Comparison of ENCODE assay signal across 8 mouse cellular contexts in the genomic region with DNA sequence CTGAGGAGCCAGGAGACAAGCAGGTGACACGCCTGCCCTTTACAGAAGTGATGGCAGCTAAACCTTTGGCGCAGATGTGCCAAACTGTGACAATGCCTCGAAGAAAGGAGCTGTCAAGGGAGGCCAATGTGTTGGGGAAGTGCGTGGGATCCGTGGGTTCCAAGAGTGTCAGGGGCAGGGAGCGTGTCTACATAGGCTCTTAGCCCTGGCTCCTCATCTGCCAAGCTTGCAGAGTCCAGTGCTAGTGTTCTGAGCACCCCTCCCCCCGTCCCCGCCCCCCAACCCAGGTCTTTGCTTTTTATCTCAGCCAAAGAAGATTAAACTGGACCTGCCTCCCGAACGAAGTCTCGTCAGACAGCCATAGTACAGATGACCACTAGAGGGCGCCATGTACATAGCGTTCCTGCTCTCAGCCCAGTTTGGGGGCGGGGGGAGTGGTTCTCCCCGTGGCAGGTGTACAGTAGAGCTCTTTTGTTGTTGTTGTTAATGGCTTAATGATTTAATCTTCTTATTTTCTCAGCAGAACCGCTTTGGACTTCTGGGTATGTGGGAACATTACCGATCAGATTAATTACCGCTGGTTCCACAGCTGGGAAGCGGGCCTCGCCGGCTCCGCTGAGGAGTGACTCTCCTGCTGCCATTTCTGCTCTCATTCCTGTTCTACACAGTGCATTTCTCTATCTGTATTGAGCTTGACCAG. TPM values are rescaled to one million over a fixed set of nuclear protein-coding genes. Genes with fewer than 3 reads are reported as not detected.
DNase-seq lines count a peak whose midpoint lies in the region; ATAC-seq lines count a peak whose summit lies in the region.

No protein-coding gene starts in this region.

- DNase-seq in cerebellum, adult 11 months = peak; percentile 66
- DNase-seq in embryo, embryonic 10.5 days (ENCODE audit: low spot score) = peak; percentile 90
- DNase-seq in gastrocnemius, postnatal 25 days = peak; percentile 48
- peak; percentile 74 for DNase-seq in liver
- DNase-seq in natural killer cell, adult 2 months (ENCODE audit: low spot score in 2 of 2) = peak; percentile 36 to 64
- DNase-seq in spleen, postnatal 4 days (ENCODE audit: low spot score in 2 of 2) = peak; percentile 68 to 88

- H3K4me1 ChIP-seq in kidney, embryonic 16.5 days (ENCODE audit: insufficient read depth, low read length) = no peaks in the 10 kb centered on the region

- no peak for ATAC-seq in cerebellum, adult (ENCODE audit: insufficient number of reproducible peaks, low FRiP score, low TSS enrichment)
- 0 out of 2 replicates have a peak, but pooled peaks have one; percentile 49 for ATAC-seq in kidney, embryonic 16.5 days (ENCODE audit: low FRiP score, low TSS enrichment)

- no peaks in the 10 kb centered on the region for H3K36me3 ChIP-seq in kidney, embryonic 16.5 days (ENCODE audit: insufficient read depth, low read length)

- H3K4me2 ChIP-seq in kidney, embryonic 16.5 days (replicated peaks; ENCODE audit: low read depth, low read length) = no peak overlapping the region

- no peak overlapping the region for H3K4me3 ChIP-seq in kidney, embryonic 16.5 days (ENCODE audit: low read length)

- H3K27ac ChIP-seq in kidney, embryonic 16.5 days (ENCODE audit: low read length) = no peak overlapping the region

- 26% methylated on average over 22 of the region's 22 CpGs for WGBS in kidney, embryonic 16.5 days

- 0 out of 2 replicates have a peak, but pooled peaks cover 2% of the 10 kb centered on the region for H3K27me3 ChIP-seq in kidney, embryonic 16.5 days (ENCODE audit: insufficient read depth, low read length)

- no peaks in the 10 kb centered on the region for H3K9me3 ChIP-seq in kidney, embryonic 16.5 days (ENCODE audit: low read length)

- H3K9ac ChIP-seq in kidney, embryonic 16.5 days (replicated peaks; ENCODE audit: low read length) = no peak overlapping the region

RNA-seq across cellular contexts. Expression of gene Parvb, which starts 28.4 kb away (rescaled TPM):
- 10 to 100 TPM; 51.5 to 57.7 TPM for total RNA-seq in gastrocnemius, postnatal 25 days (2021)
- 3.1 and 3.5 TPM in 2 replicates for polyA plus RNA-seq in kidney, embryonic 16.5 days (2015; fragmentation: Nextera tagmentation; extraction: Ambion mirVana)
